Mouse (Mus musculus): ENCODE measurements around the gene Timp2. TPM values are rescaled to one million over a fixed set of nuclear protein-coding genes. Genes with fewer than 3 reads are reported as not detected.
A peak's percentile ranks its signal among the peaks of the same experiment; 100 is the strongest.
"Not testable (repeated sequence)": the region's sequence is repeated elsewhere in the genome, so short reads cannot be mapped to it uniquely, and the experiment has no call there.

Gene Timp2
- total RNA-seq, 2 experiments from 2014 or later = 151 to 185 TPM

GRCm38 (mm10) chr11:118333431-118333830 lies 22.1 kb downstream of the Timp2 start:
- DNase-seq = no peak

- no peak for DNase-seq
Observed at GRCm38 (mm10) chr11:118332376-118332775, 23.2 kb downstream of the Timp2 start.

GRCm38 (mm10) chr11:118330777-118331176 lies 24.8 kb downstream of the Timp2 start:
- no peak for DNase-seq

GRCm38 (mm10) chr11:118330361-118330760 lies 25.2 kb downstream of the Timp2 start:
- no peak for DNase-seq

- no peak for DNase-seq
Observed at GRCm38 (mm10) chr11:118328947-118329346, 26.6 kb downstream of the Timp2 start.

GRCm38 (mm10) chr11:118328511-118328910 lies 27.0 kb downstream of the Timp2 start:
- no peak for DNase-seq

- DNase-seq = peak; percentile 66
Observed at GRCm38 (mm10) chr11:118326991-118327971, 28.3 kb downstream of the Timp2 start.

GRCm38 (mm10) chr11:118326491-118326890 lies 29.0 kb downstream of the Timp2 start:
- no peak for DNase-seq

- no peak for DNase-seq
Observed at GRCm38 (mm10) chr11:118324541-118324940, 31.0 kb downstream of the Timp2 start.

- no peak for DNase-seq
Observed at GRCm38 (mm10) chr11:118323974-118324373, 31.6 kb downstream of the Timp2 start.

- no peak for DNase-seq
Observed at GRCm38 (mm10) chr11:118322647-118323046, 32.9 kb downstream of the Timp2 start.

GRCm38 (mm10) chr11:118321971-118322370 lies 33.6 kb downstream of the Timp2 start:
- DNase-seq = no peak

- no peak for DNase-seq
Observed at GRCm38 (mm10) chr11:118321500-118321899, 34.0 kb downstream of the Timp2 start.

- DNase-seq = peak; percentile 61
Observed at GRCm38 (mm10) chr11:118318678-118319077, 36.9 kb downstream of the Timp2 start.

GRCm38 (mm10) chr11:118317129-118317528 lies 38.4 kb downstream of the Timp2 start:
- no peak for DNase-seq

- no peak for DNase-seq
Observed at GRCm38 (mm10) chr11:118316231-118316806, 39.2 kb downstream of the Timp2 start.

- DNase-seq = no peak
Observed at GRCm38 (mm10) chr11:118312132-118312723, 43.3 kb downstream of the Timp2 start.

- DNase-seq = not testable (repeated sequence)
Observed at GRCm38 (mm10) chr11:118307962-118308361, 47.6 kb downstream of the Timp2 start.

- not testable (repeated sequence) for DNase-seq
Observed at GRCm38 (mm10) chr11:118303959-118304358, 51.6 kb downstream of the Timp2 start.

- DNase-seq = no peak
Observed at GRCm38 (mm10) chr11:118298810-118299209, 56.7 kb downstream of the Timp2 start.

- no peak for DNase-seq
Observed at GRCm38 (mm10) chr11:118297967-118298366, 57.6 kb downstream of the Timp2 start.

- DNase-seq = no peak
Observed at GRCm38 (mm10) chr11:118295026-118295425, 60.5 kb downstream of the Timp2 start.

- DNase-seq = no peak
Observed at GRCm38 (mm10) chr11:118292671-118293070, 62.9 kb downstream of the Timp2 start.

All from gastrocnemius, postnatal 10 days (tissue).